Mouse (Mus musculus): ENCODE measurements at regions not wholly inside any gene's neighbourhood (a gene's known extent, or its start where the extent isn't known, plus 50 kb on each side); places are given as distances from the start of the nearest gene placed in this dataset.

GRCm38 (mm10) chr5:133482291-133483086 lies 617.0 kb upstream of the Castor2 start:
- no peaks in the 10 kb centered on the region for H3K4me1 ChIP-seq (ENCODE audit: control insufficient read depth in 1 of 2, insufficient read depth in 2 of 2)
- no peaks in the 10 kb centered on the region for H3K27me3 ChIP-seq (replicated peaks)
- H3K9ac ChIP-seq (ENCODE audit: insufficient read depth, low read depth), result no peak overlapping the region
- no peak overlapping the region for H3K27ac ChIP-seq (ENCODE audit: insufficient read depth, low read depth)
- no peak overlapping the region for H3K4me3 ChIP-seq (replicated peaks in 1 of 3; ENCODE audit: low read depth in 2 of 3, low read length in 2 of 3, poor library complexity in 1 of 3)
- dilution Hi-C loops (cut with MboI; ENCODE audit: extremely low pct_ligation_motif_present, extremely low pct_unique_long_range_greater_than_20kb, low sequenced_read_pairs) (no loop called here), in situ Hi-C loops (cut with MboI; ENCODE audit: low pct_ligation_motif_present, low pct_unique_long_range_greater_than_20kb, low sequenced_read_pairs) (no loop called here)
- peaks cover 77% of the 10 kb centered on the region for H3K9me3 ChIP-seq (replicated peaks; ENCODE audit: low read length)
- no peak overlapping the region for H3K4me2 ChIP-seq (ENCODE audit: insufficient read depth, low read depth, poor library complexity, severe bottlenecking)
- H3K36me3 ChIP-seq (replicated peaks in 1 of 2; ENCODE audit: control insufficient read depth in 1 of 2, insufficient read depth in 1 of 2, low read length in 1 of 2), result no peaks in the 10 kb centered on the region
- H3K79me2 ChIP-seq (replicated peaks; ENCODE audit: control insufficient read depth, extremely low read depth, insufficient read depth, poor library complexity, severe bottlenecking), result no peaks in the 10 kb centered on the region
- DNase-seq (ENCODE audit: extremely low read depth), result no peak
- TF ChIP-seq ZC3H11A (IDR thresholded peaks at IDR 0.05; ENCODE audit: low read depth, low read length) (no peak), TCF12 (IDR thresholded peaks at IDR 0.05; ENCODE audit: low read depth, low read length) (no peak), CTCF (conservative IDR thresholded peaks at IDR 0.05 in 1 of 2, IDR thresholded peaks at IDR 0.05 in 1 of 2; ENCODE audit: low read depth in 2 of 2, low read length in 2 of 2) (no peak), ELF1 (IDR thresholded peaks at IDR 0.05; ENCODE audit: low read depth, low read length) (no peak), JUND (conservative IDR thresholded peaks at IDR 0.05; ENCODE audit: low read depth, low read length) (no peak), POLR2A (IDR thresholded peaks at IDR 0.05; ENCODE audit: low read depth, low read length) (no peak), MYC (IDR thresholded peaks at IDR 0.05; ENCODE audit: low read depth, low read length) (no peak), ZMIZ1 (IDR thresholded peaks at IDR 0.05; ENCODE audit: low read depth, low read length) (no peak), RCOR1 (conservative IDR thresholded peaks at IDR 0.05; ENCODE audit: low read depth, low read length) (no peak), E2F4 (IDR thresholded peaks at IDR 0.05; ENCODE audit: insufficient replicate concordance, low read depth, low read length) (no peak), MAZ (IDR thresholded peaks at IDR 0.05; ENCODE audit: low read depth, low read length) (no peak), EP300 (IDR thresholded peaks at IDR 0.05; ENCODE audit: low read length) (no peak), ZNF384 (IDR thresholded peaks at IDR 0.05; ENCODE audit: low read depth, low read length) (no peak), USF2 (conservative IDR thresholded peaks at IDR 0.05; ENCODE audit: low read depth, low read length) (no peak), MEF2A (IDR thresholded peaks at IDR 0.05; ENCODE audit: borderline replicate concordance, low read depth, low read length) (no peak), SIN3A (IDR thresholded peaks at IDR 0.05; ENCODE audit: low read length) (no peak)

- Histone ChIP-seq H3K27ac (ENCODE audit: insufficient read depth, low read depth) (no peak overlapping the region), H3K27me3 (replicated peaks) (no peaks in the 10 kb centered on the region), H3K9me3 (replicated peaks; ENCODE audit: low read length) (peaks cover 67% of the 10 kb centered on the region), H3K4me2 (ENCODE audit: insufficient read depth, low read depth, poor library complexity, severe bottlenecking) (no peak overlapping the region), H3K79me2 (replicated peaks; ENCODE audit: control insufficient read depth, extremely low read depth, insufficient read depth, poor library complexity, severe bottlenecking) (no peaks in the 10 kb centered on the region), H3K4me1 (ENCODE audit: control insufficient read depth in 1 of 2, insufficient read depth in 2 of 2) (no peaks in the 10 kb centered on the region), H3K36me3 (replicated peaks in 1 of 2; ENCODE audit: control insufficient read depth in 1 of 2, insufficient read depth in 1 of 2, low read length in 1 of 2) (no peaks in the 10 kb centered on the region), H3K9ac (ENCODE audit: insufficient read depth, low read depth) (no peak overlapping the region), H3K4me3 (replicated peaks in 1 of 3; ENCODE audit: low read depth in 2 of 3, low read length in 2 of 3, poor library complexity in 1 of 3) (no peak overlapping the region)
- no peak for TF ChIP-seq MAFK (IDR thresholded peaks at IDR 0.05; ENCODE audit: insufficient replicate concordance, low read length)
- TF ChIP-seq CHD1 (IDR thresholded peaks at IDR 0.05; ENCODE audit: low read depth, low read length), result no peak
- no peak for TF ChIP-seq CHD2 (IDR thresholded peaks at IDR 0.05; ENCODE audit: low read length)
- TF ChIP-seq GABPA (IDR thresholded peaks at IDR 0.05; ENCODE audit: insufficient replicate concordance, low read depth, low read length), result no peak
- no peak for TF ChIP-seq SMC3 (IDR thresholded peaks at IDR 0.05; ENCODE audit: low read depth, low read length)
- TF ChIP-seq JUN (IDR thresholded peaks at IDR 0.05; ENCODE audit: insufficient read depth, low read depth, low read length), result no peak
- no peak for TF ChIP-seq TBP (conservative IDR thresholded peaks at IDR 0.05; ENCODE audit: low read depth, low read length)
- TF ChIP-seq KAT2A (IDR thresholded peaks at IDR 0.05; ENCODE audit: insufficient replicate concordance, low read length), result no peak
- no peak for TF ChIP-seq ETS1 (conservative IDR thresholded peaks at IDR 0.05; ENCODE audit: low read depth, low read length)
- TF ChIP-seq EP300 (IDR thresholded peaks at IDR 0.05; ENCODE audit: low read length), result no peak
- TF ChIP-seq ZNF384 (IDR thresholded peaks at IDR 0.05; ENCODE audit: low read depth, low read length), result no peak
- no peak for TF ChIP-seq USF1 (IDR thresholded peaks at IDR 0.05; ENCODE audit: low read depth, low read length)
- TF ChIP-seq UBTF (IDR thresholded peaks at IDR 0.05; ENCODE audit: low read depth, low read length), result no peak
- TF ChIP-seq ZKSCAN1 (IDR thresholded peaks at IDR 0.05; ENCODE audit: borderline replicate concordance, low read depth, low read length), result no peak
- no peak for DNase-seq (ENCODE audit: extremely low read depth)
- dilution Hi-C loops (cut with MboI; ENCODE audit: extremely low pct_ligation_motif_present, extremely low pct_unique_long_range_greater_than_20kb, low sequenced_read_pairs), result no loop called here
- in situ Hi-C loops (cut with MboI; ENCODE audit: low pct_ligation_motif_present, low pct_unique_long_range_greater_than_20kb, low sequenced_read_pairs), result no loop called here
These were observed 620.3 kb upstream of the Castor2 start for GRCm38 (mm10) chr5:133479205-133479604.

Measured in CH12.LX (cell line).